Mouse (Mus musculus) spleen, adult 2 months (tissue): ENCODE measurements at regions not wholly inside any gene's neighbourhood (a gene's known extent, or its start where the extent isn't known, plus 50 kb on each side); places are given as distances from the start of the nearest gene placed in this dataset.

ENCODE experiments used
- CTCF ChIP-seq: fragments of 200-500 bp; IDR thresholded peaks from 2 replicates; pipeline ENCODE4 v1.5.1; 2011; ENCODE audit warnings: mild to moderate bottlenecking, inconsistent platforms; ENCODE audit not compliant: insufficient read depth, insufficient read length, insufficient replicate concordance; ENCODE audit errors: extremely low read depth
- POLR2A ChIP-seq: fragments of 200-500 bp; IDR thresholded peaks from 2 replicates; pipeline ENCODE4 v1.6.1; 2011; ENCODE audit warnings: low read depth, low read length, inconsistent platforms

DNA sequence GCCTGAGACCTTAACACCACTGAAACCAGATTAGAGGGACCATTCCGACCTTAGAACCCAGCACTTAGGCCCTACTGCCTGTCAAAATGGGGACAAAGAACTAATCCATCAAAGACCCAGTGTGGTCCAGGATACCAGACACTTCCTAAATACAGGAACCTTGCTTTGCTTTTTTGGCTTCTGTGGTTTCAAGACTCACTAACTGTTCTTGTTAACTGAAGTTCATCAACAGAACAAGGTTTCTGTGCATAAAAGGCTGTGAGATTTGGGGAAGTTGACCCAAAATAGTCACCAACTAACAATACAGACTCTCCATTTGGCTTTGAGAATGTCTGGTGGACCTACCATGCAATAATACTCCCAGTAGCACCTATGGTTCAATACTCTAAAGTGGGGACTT lies 56.4 kb upstream of the Arglu1 start:
- TF ChIP-seq POLR2A = no peak
- TF ChIP-seq CTCF = no peak
